Mouse (Mus musculus): ENCODE data around the gene Tdg. TPM values are rescaled to one million over a fixed set of nuclear protein-coding genes. Genes with fewer than 3 reads are reported as not detected.
A peak's percentile ranks its signal among the peaks of the same experiment; 100 is the strongest.
"Not testable (repeated sequence)": the region's sequence is repeated elsewhere in the genome, so short reads cannot be mapped to it uniquely, and the experiment has no call there.

Gene Tdg
- 219 and 244 TPM in 2 replicates for polyA plus RNA-seq (2015; fragmentation: Nextera tagmentation; extraction: Ambion mirVana)

GRCm38 (mm10) chr10:82629586-82630255 lies at the start of gene Tdg:
TSS of gene Tdg (plus strand) at chr10:82629828.
- H3K9me3 ChIP-seq (ENCODE audit: control insufficient read depth, low read length); H3K27me3 ChIP-seq (replicated peaks; ENCODE audit: control insufficient read depth, insufficient read depth, low read length); H3K36me3 ChIP-seq (ENCODE audit: control insufficient read depth, insufficient read depth): not testable (repeated sequence)
- peak within 1 kb of the TSS; percentile 87 for H3K4me3 ChIP-seq (replicated peaks; ENCODE audit: low read length)
- ATAC-seq: peak; percentile 97
- H3K4me2 ChIP-seq (ENCODE audit: low read length): peak within 1 kb of the TSS; percentile 70
- peak within 1 kb of the TSS; percentile 83 for H3K27ac ChIP-seq (ENCODE audit: low read length)
- peaks cover 19% of the 10 kb centered on the region for H3K4me1 ChIP-seq (replicated peaks; ENCODE audit: control insufficient read depth, insufficient read depth, low read length)
- WGBS: 0% methylated on average over 75 of the region's 78 CpGs
- H3K9ac ChIP-seq (replicated peaks; ENCODE audit: low read depth, low read length): peak within 1 kb of the TSS; percentile 84

GRCm38 (mm10) chr10:82589673-82590072 lies 40.0 kb upstream of the Tdg start:
- H3K9ac ChIP-seq (replicated peaks; ENCODE audit: low read depth, low read length); H3K36me3 ChIP-seq (ENCODE audit: control insufficient read depth, insufficient read depth); H3K4me3 ChIP-seq (replicated peaks; ENCODE audit: low read length); H3K4me1 ChIP-seq (replicated peaks; ENCODE audit: control insufficient read depth, insufficient read depth, low read length); H3K27me3 ChIP-seq (replicated peaks; ENCODE audit: control insufficient read depth, insufficient read depth, low read length); H3K27ac ChIP-seq (ENCODE audit: low read length); H3K9me3 ChIP-seq (ENCODE audit: control insufficient read depth, low read length); ATAC-seq; H3K4me2 ChIP-seq (ENCODE audit: low read length): not testable (repeated sequence)
- 86% methylated on average over 9 of the region's 9 CpGs for WGBS

GRCm38 (mm10) chr10:82594421-82594820 lies 35.2 kb upstream of the Tdg start:
- not testable (repeated sequence) for ATAC-seq; H3K9ac ChIP-seq (replicated peaks; ENCODE audit: low read depth, low read length); H3K4me2 ChIP-seq (ENCODE audit: low read length); H3K27me3 ChIP-seq (replicated peaks; ENCODE audit: control insufficient read depth, insufficient read depth, low read length); H3K36me3 ChIP-seq (ENCODE audit: control insufficient read depth, insufficient read depth); H3K9me3 ChIP-seq (ENCODE audit: control insufficient read depth, low read length); H3K4me3 ChIP-seq (replicated peaks; ENCODE audit: low read length); H3K4me1 ChIP-seq (replicated peaks; ENCODE audit: control insufficient read depth, insufficient read depth, low read length); H3K27ac ChIP-seq (ENCODE audit: low read length)
- 63% methylated on average over 4 of the region's 4 CpGs for WGBS

- Histone ChIP-seq H3K4me1 (replicated peaks; ENCODE audit: control insufficient read depth, insufficient read depth, low read length) (peaks cover 6% of the 10 kb centered on the region), H3K36me3 (ENCODE audit: control insufficient read depth, insufficient read depth) (no peaks in the 10 kb centered on the region), H3K4me2 (ENCODE audit: low read length) (peak overlapping the region; percentile 70), H3K9me3 (ENCODE audit: control insufficient read depth, low read length) (no peaks in the 10 kb centered on the region), H3K4me3 (replicated peaks; ENCODE audit: low read length) (peak overlapping the region; percentile 59), H3K9ac (replicated peaks; ENCODE audit: low read depth, low read length) (peak overlapping the region; percentile 77), H3K27me3 (replicated peaks; ENCODE audit: control insufficient read depth, insufficient read depth, low read length) (no peaks in the 10 kb centered on the region), H3K27ac (ENCODE audit: low read length) (no peak overlapping the region)
- ATAC-seq: no peak; the same call in 1 of the 2 replicates
- WGBS: 28% methylated on average over 9 of the region's 9 CpGs
Observed at GRCm38 (mm10) chr10:82622235-82622634, 7.4 kb upstream of the Tdg start.

- 0% methylated on average over 56 of the region's 61 CpGs for WGBS
- Histone ChIP-seq H3K4me3 (replicated peaks; ENCODE audit: low read length) (peak within 1 kb of the TSS; percentile 59), H3K27ac (ENCODE audit: low read length) (peak within 1 kb of the TSS; percentile 69), H3K36me3 (ENCODE audit: control insufficient read depth, insufficient read depth) (no peaks in the 10 kb centered on the region), H3K4me1 (replicated peaks; ENCODE audit: control insufficient read depth, insufficient read depth, low read length) (peaks cover 6% of the 10 kb centered on the region), H3K9me3 (ENCODE audit: control insufficient read depth, low read length) (no peaks in the 10 kb centered on the region), H3K27me3 (replicated peaks; ENCODE audit: control insufficient read depth, insufficient read depth, low read length) (no peaks in the 10 kb centered on the region), H3K4me2 (ENCODE audit: low read length) (peak within 1 kb of the TSS; percentile 70), H3K9ac (replicated peaks; ENCODE audit: low read depth, low read length) (peak within 1 kb of the TSS; percentile 77)
- ATAC-seq: peak; percentile 86
Observed at GRCm38 (mm10) chr10:82622671-82623552, 6.7 kb upstream of the Tdg start, which contains the start of gene 1190007I07Rik. TSS of gene 1190007I07Rik (minus strand) at chr10:82623228.

GRCm38 (mm10) chr10:82623553-82623932 lies 6.1 kb upstream of the Tdg start:
- Histone ChIP-seq H3K4me2 (ENCODE audit: low read length) (peak overlapping the region; percentile 70), H3K9ac (replicated peaks; ENCODE audit: low read depth, low read length) (peak overlapping the region; percentile 77), H3K4me3 (replicated peaks; ENCODE audit: low read length) (peak overlapping the region; percentile 59), H3K27ac (ENCODE audit: low read length) (peak overlapping the region; percentile 69)
- H3K27me3 ChIP-seq (replicated peaks; ENCODE audit: control insufficient read depth, insufficient read depth, low read length); H3K4me1 ChIP-seq (replicated peaks; ENCODE audit: control insufficient read depth, insufficient read depth, low read length); H3K9me3 ChIP-seq (ENCODE audit: control insufficient read depth, low read length); H3K36me3 ChIP-seq (ENCODE audit: control insufficient read depth, insufficient read depth): not testable (repeated sequence)
- ATAC-seq: peak; percentile 31
- WGBS: 2% methylated on average over 2 of the region's 2 CpGs

- Histone ChIP-seq H3K36me3 (ENCODE audit: control insufficient read depth, insufficient read depth) (no peaks in the 10 kb centered on the region), H3K9ac (replicated peaks; ENCODE audit: low read depth, low read length) (peak overlapping the region; percentile 84), H3K4me1 (replicated peaks; ENCODE audit: control insufficient read depth, insufficient read depth, low read length) (peaks cover 19% of the 10 kb centered on the region), H3K4me3 (replicated peaks; ENCODE audit: low read length) (peak overlapping the region; percentile 87), H3K4me2 (ENCODE audit: low read length) (peak overlapping the region; percentile 64), H3K9me3 (ENCODE audit: control insufficient read depth, low read length) (no peaks in the 10 kb centered on the region), H3K27ac (ENCODE audit: low read length) (peak overlapping the region; percentile 78), H3K27me3 (replicated peaks; ENCODE audit: control insufficient read depth, insufficient read depth, low read length) (no peaks in the 10 kb centered on the region)
- ATAC-seq: peak; percentile 51
- WGBS: 5% methylated on average over 11 of the region's 11 CpGs
Observed at GRCm38 (mm10) chr10:82629111-82629585, 480 bp upstream of the Tdg start.

GRCm38 (mm10) chr10:82630497-82630896 lies 869 bp downstream of the Tdg start:
- WGBS: 21% methylated on average over 7 of the region's 7 CpGs
- ATAC-seq: no peak
- peak overlapping the region; percentile 70 for H3K4me2 ChIP-seq (ENCODE audit: low read length)
- no peaks in the 10 kb centered on the region for H3K36me3 ChIP-seq (ENCODE audit: control insufficient read depth, insufficient read depth)
- no peaks in the 10 kb centered on the region for H3K9me3 ChIP-seq (ENCODE audit: control insufficient read depth, low read length)
- H3K9ac ChIP-seq (replicated peaks; ENCODE audit: low read depth, low read length): peak overlapping the region; percentile 84
- H3K4me3 ChIP-seq (replicated peaks; ENCODE audit: low read length): peak overlapping the region; percentile 87
- no peaks in the 10 kb centered on the region for H3K27me3 ChIP-seq (replicated peaks; ENCODE audit: control insufficient read depth, insufficient read depth, low read length)
- H3K27ac ChIP-seq (ENCODE audit: low read length): no peak overlapping the region; the same call in 1 of the 2 replicates
- H3K4me1 ChIP-seq (replicated peaks; ENCODE audit: control insufficient read depth, insufficient read depth, low read length): peaks cover 19% of the 10 kb centered on the region

GRCm38 (mm10) chr10:82631133-82631532 lies 1.5 kb downstream of the Tdg start:
- H3K4me3 ChIP-seq (replicated peaks; ENCODE audit: low read length): no peak overlapping the region; the same call in 1 of the 2 replicates
- no peak overlapping the region for H3K27ac ChIP-seq (ENCODE audit: low read length)
- WGBS: 74% methylated on average over 7 of the region's 7 CpGs
- no peak for ATAC-seq
- no peaks in the 10 kb centered on the region for H3K9me3 ChIP-seq (ENCODE audit: control insufficient read depth, low read length)
- H3K27me3 ChIP-seq (replicated peaks; ENCODE audit: control insufficient read depth, insufficient read depth, low read length): no peaks in the 10 kb centered on the region
- peaks cover 19% of the 10 kb centered on the region for H3K4me1 ChIP-seq (replicated peaks; ENCODE audit: control insufficient read depth, insufficient read depth, low read length)
- H3K9ac ChIP-seq (replicated peaks; ENCODE audit: low read depth, low read length): peak overlapping the region; percentile 84; the same call in 1 of the 2 replicates
- H3K4me2 ChIP-seq (ENCODE audit: low read length): peak overlapping the region; percentile 70
- H3K36me3 ChIP-seq (ENCODE audit: control insufficient read depth, insufficient read depth): no peaks in the 10 kb centered on the region
